ENCODE assay signal across 31 mouse cellular contexts in the genomic region with DNA sequence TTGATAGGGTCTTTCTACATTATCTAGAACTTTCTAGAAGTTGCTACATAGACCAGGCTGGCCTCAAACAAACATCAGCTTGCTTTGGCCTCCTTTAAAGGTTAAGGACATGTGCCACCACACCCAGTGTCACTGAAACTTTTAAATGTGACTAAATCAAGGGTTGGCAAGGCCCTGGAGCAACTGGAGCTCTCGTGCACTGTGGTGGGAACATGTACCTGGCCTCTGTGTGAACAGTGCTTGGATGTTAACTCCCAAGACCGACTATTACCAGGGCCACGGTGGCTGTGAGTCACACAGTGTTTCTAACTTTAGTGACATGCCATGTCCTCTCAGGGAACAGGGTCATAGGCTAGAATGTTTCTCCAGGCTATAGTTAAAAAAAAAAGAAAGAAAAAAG. TPM values are rescaled to one million over a fixed set of nuclear protein-coding genes. Genes with fewer than 3 reads are reported as not detected.
"Had no signal": no experiment of that assay in that cellular context is flagged by ENCODE, and none has a peak within 500 bp of the region (broad histone marks: within the 10 kb centered on the region; RNA-seq: fewer than 3 reads in every experiment).

No protein-coding gene starts in this region.

- ATAC-seq: hindbrain, postnatal 0 days; intestine, embryonic 16.5 days; liver, embryonic 12.5 days had no signal

- H3K4me3 ChIP-seq: heart, adult 2 months; heart, embryonic 13.5 days; heart, embryonic 15.5 days; hindbrain, embryonic 13.5 days; hindbrain, embryonic 15.5 days; kidney, embryonic 15.5 days; limb, embryonic 13.5 days; limb, embryonic 15.5 days; liver, embryonic 12.5 days had no signal

- H3K36me3 ChIP-seq: heart, embryonic 13.5 days; heart, embryonic 15.5 days; hindbrain, embryonic 13.5 days; hindbrain, embryonic 15.5 days; kidney, embryonic 15.5 days; limb, embryonic 13.5 days; limb, embryonic 15.5 days; liver, embryonic 12.5 days had no signal

- H3K27me3 ChIP-seq: hindbrain, embryonic 15.5 days; limb, embryonic 15.5 days had no signal

- H3K9ac ChIP-seq: heart, embryonic 13.5 days; heart, embryonic 15.5 days; hindbrain, embryonic 13.5 days; hindbrain, embryonic 15.5 days; kidney, embryonic 15.5 days; limb, embryonic 13.5 days; limb, embryonic 15.5 days; liver, embryonic 12.5 days; liver, embryonic 14.5 days had no signal

- H3K27ac ChIP-seq: heart, adult 2 months; heart, embryonic 13.5 days; heart, embryonic 15.5 days; hindbrain, embryonic 13.5 days; hindbrain, embryonic 15.5 days; hindbrain, postnatal 0 days; kidney, embryonic 15.5 days; kidney, postnatal 0 days; limb, embryonic 13.5 days; limb, embryonic 15.5 days; liver, embryonic 12.5 days; liver, embryonic 14.5 days had no signal

- H3K9me3 ChIP-seq: heart, embryonic 13.5 days; heart, embryonic 15.5 days; hindbrain, embryonic 13.5 days; hindbrain, embryonic 15.5 days; kidney, embryonic 15.5 days; limb, embryonic 13.5 days; limb, embryonic 15.5 days; liver, embryonic 12.5 days had no signal

- H3K4me1 ChIP-seq: heart, embryonic 15.5 days; hindbrain, embryonic 13.5 days; hindbrain, embryonic 15.5 days; limb, embryonic 13.5 days; limb, embryonic 15.5 days; liver, embryonic 12.5 days had no signal

- H3K4me2 ChIP-seq: heart, embryonic 11.5 days; heart, embryonic 13.5 days; heart, embryonic 15.5 days; hindbrain, embryonic 13.5 days; hindbrain, embryonic 15.5 days; kidney, embryonic 15.5 days; limb, embryonic 13.5 days; limb, embryonic 15.5 days; liver, embryonic 12.5 days had no signal

- DNase-seq: gastrocnemius, postnatal 14 days; gastrocnemius, postnatal 36 days; heart, adult 11 months; heart, adult 2 months; heart, postnatal 14 days; heart, postnatal 36 days; kidney, adult 11 months; kidney, adult 2 months; kidney, adult 9 months; kidney, postnatal 14 days; kidney, postnatal 36 days; layer of hippocampus, adult 9-11 months; layer of hippocampus, postnatal 36 days; left cerebral cortex, postnatal 4 days had no signal

RNA-seq across cellular contexts. Expression of a gene that starts 10.8 kb away (rescaled TPM):
- total RNA-seq: gastrocnemius, postnatal 36 days; liver, adult 2 months had no signal
- polyA plus RNA-seq: heart, embryonic 11.5 days; hindbrain, embryonic 11.5 days; liver, adult 2 months had no signal

RNA-seq across cellular contexts. Expression of a gene that starts 46.6 kb away (rescaled TPM):
- total RNA-seq: hematopoietic stem cell, adult 5-6 weeks; liver, adult 2 months had no signal
- polyA plus RNA-seq: liver, adult 2 months; liver, embryonic 16.5 days had no signal
